Mouse (Mus musculus): ENCODE results near the gene Psmd13.

Gene Psmd13

GRCm38 (mm10) chr7:140907697-140908096 lies 25.9 kb downstream of the Psmd13 start:
- no peak for DNase-seq

- DNase-seq, result no peak
These were observed 26.4 kb downstream of the Psmd13 start for GRCm38 (mm10) chr7:140908181-140908580.

GRCm38 (mm10) chr7:140908634-140909107 lies 26.9 kb downstream of the Psmd13 start:
- DNase-seq, result peak; percentile 62

GRCm38 (mm10) chr7:140912293-140912692 lies 30.5 kb downstream of the Psmd13 start:
- no peak for DNase-seq

GRCm38 (mm10) chr7:140912846-140913482 lies 31.2 kb downstream of the Psmd13 start:
- no peak for DNase-seq

GRCm38 (mm10) chr7:140914031-140914690 lies 32.4 kb downstream of the Psmd13 start:
- no peak for DNase-seq

- DNase-seq, result no peak
These were observed 38.1 kb downstream of the Psmd13 start for GRCm38 (mm10) chr7:140919911-140920310.

GRCm38 (mm10) chr7:140920418-140921029 lies 38.8 kb downstream of the Psmd13 start, which contains the start of gene Nlrp6:
TSS of gene Nlrp6 (plus strand) at chr7:140920902.
- no peak for DNase-seq

GRCm38 (mm10) chr7:140921225-140921975 lies 39.6 kb downstream of the Psmd13 start:
- DNase-seq, result no peak

GRCm38 (mm10) chr7:140922398-140923069 lies 40.8 kb downstream of the Psmd13 start:
- peak; percentile 36 for DNase-seq

GRCm38 (mm10) chr7:140923070-140923775 lies 41.5 kb downstream of the Psmd13 start:
- no peak for DNase-seq

- DNase-seq, result no peak
These were observed 45.4 kb downstream of the Psmd13 start for GRCm38 (mm10) chr7:140927181-140927580.

- no peak for DNase-seq
These were observed 56.7 kb downstream of the Psmd13 start for GRCm38 (mm10) chr7:140938436-140938835.

- DNase-seq, result no peak
These were observed 57.1 kb downstream of the Psmd13 start for GRCm38 (mm10) chr7:140938896-140939295.

GRCm38 (mm10) chr7:140939669-140940171 lies 58.0 kb downstream of the Psmd13 start:
- no peak for DNase-seq

GRCm38 (mm10) chr7:140941222-140942051 lies 59.7 kb downstream of the Psmd13 start, which contains the start of gene Pgghg:
TSS of gene Pgghg (plus strand) at chr7:140941391.
- peak; percentile 66 for DNase-seq

GRCm38 (mm10) chr7:140942341-140942740 lies 60.6 kb downstream of the Psmd13 start:
- no peak for DNase-seq

- no peak for DNase-seq
These were observed 61.0 kb downstream of the Psmd13 start for GRCm38 (mm10) chr7:140942811-140943210.

GRCm38 (mm10) chr7:140943356-140943755 lies 61.6 kb downstream of the Psmd13 start:
- no peak for DNase-seq

- no peak for DNase-seq
These were observed 62.5 kb downstream of the Psmd13 start for GRCm38 (mm10) chr7:140944236-140944635.

GRCm38 (mm10) chr7:140945247-140945646 lies 63.5 kb downstream of the Psmd13 start:
- no peak for DNase-seq

Measured in right cerebral cortex, postnatal 14 days (tissue).